Mouse (Mus musculus): ENCODE measurements around the gene Nol4l.

- TF ChIP-seq GATA1 (IDR thresholded peaks at IDR 0.05; ENCODE audit: borderline replicate concordance, low read length) = no peak
- no peak for TF ChIP-seq FLI1 (IDR thresholded peaks at IDR 0.05; ENCODE audit: low read length)
Observed at GRCm38 (mm10) chr2:153469764-153470163, 60.0 kb downstream of the Nol4l start.

All from megakaryocyte, embryonic 14.5 days (primary cell).